Mouse (Mus musculus) embryonic facial prominence, embryonic 15.5 days (tissue): ENCODE results near the gene Kcnq5. TPM values are rescaled to one million over a fixed set of nuclear protein-coding genes. Genes with fewer than 3 reads are reported as not detected.
A peak's percentile ranks its signal among the peaks of the same experiment; 100 is the strongest.

Experiments used
- ATAC-seq: fragments of 200-750 bp; cut with Nextera tagmentation; 2 replicates; pipeline ENCODE4 v1.8.0; 2017; ENCODE audit warnings: low read depth, moderate TSS enrichment; ENCODE audit not compliant: insufficient number of reproducible peaks, low FRiP score, low TSS enrichment
- H3K27ac ChIP-seq: fragments of 300-500 bp; sonication (generic); replicated peaks from 2 replicates; pipeline ENCODE4 v1.5.1; 2015; ENCODE audit warnings: mild to moderate bottlenecking, inconsistent platforms
- H3K27me3 ChIP-seq: fragments of 300-500 bp; sonication (generic); 2 replicates; pipeline ENCODE4 v1.6.1; 2015; ENCODE audit warnings: inconsistent platforms
- H3K36me3 ChIP-seq: fragments of 300-500 bp; sonication (generic); 2 replicates; pipeline ENCODE4 v1.6.1; 2015; ENCODE audit warnings: mild to moderate bottlenecking, inconsistent platforms
- H3K4me1 ChIP-seq: fragments of 300-500 bp; sonication (generic); 2 replicates; pipeline ENCODE4 v1.6.1; 2015; ENCODE audit warnings: inconsistent platforms
- H3K4me2 ChIP-seq: fragments of 300-500 bp; sonication (generic); replicated peaks from 2 replicates; pipeline ENCODE4 v1.6.1; 2015; ENCODE audit warnings: mild to moderate bottlenecking, inconsistent platforms
- H3K4me3 ChIP-seq: fragments of 300-500 bp; sonication (generic); replicated peaks from 2 replicates; pipeline ENCODE4 v1.5.1; 2015; ENCODE audit warnings: mild to moderate bottlenecking, inconsistent platforms
- H3K9ac ChIP-seq: fragments of 300-500 bp; sonication (generic); 2 replicates; pipeline ENCODE4 v1.6.1; 2015; ENCODE audit warnings: inconsistent platforms
- H3K9me3 ChIP-seq: fragments of 300-500 bp; sonication (generic); replicated peaks from 2 replicates; pipeline ENCODE4 v1.6.1; 2016; ENCODE audit warnings: inconsistent platforms
- WGBS: fragments of 180-500 bp; shearing (Covaris S2); methylation state at CpG from one replicate; pipeline ENCODE4 v1.1.7; 2015; 5-methylcytosine and 5-hydroxymethylcytosine counted together
- polyA plus RNA-seq: library from polyadenylated mRNA; unstranded; fragments of >200 nt; fragmentation: Nextera tagmentation; extraction: Ambion mirVana; gene quantifications from 2 replicates; pipeline ENCODE4 v1.2.1, GENCODE M21; 2015

The Kcnq5 gene
- polyA plus RNA-seq: 1.8 and 1.9 TPM in 2 replicates

- peak within 1 kb of the TSS; percentile 28; the same call in 1 of the 2 replicates for H3K27ac ChIP-seq
- H3K27me3 ChIP-seq: no peaks in the 10 kb centered on the region
- peak within 1 kb of the TSS; percentile 87 for H3K4me2 ChIP-seq
- ATAC-seq: peak; percentile 83
- WGBS: under 1% methylated on average over 83 of the region's 89 CpGs
- H3K4me1 ChIP-seq: peaks cover 18% of the 10 kb centered on the region
- H3K9ac ChIP-seq: peak within 1 kb of the TSS; percentile 37
- peak within 1 kb of the TSS; percentile 64 for H3K4me3 ChIP-seq
- no peaks in the 10 kb centered on the region for H3K36me3 ChIP-seq
- no peaks in the 10 kb centered on the region for H3K9me3 ChIP-seq
Measured at GRCm38 (mm10) chr1:21961251-21962082, at the start of gene Kcnq5. Gene Kcnq5 (minus strand): TSS chr1:21961942.

GRCm38 (mm10) chr1:21979755-21980154 lies 18.0 kb upstream of the Kcnq5 start:
- Histone ChIP-seq H3K4me2 (no peak overlapping the region), H3K27me3 (no peaks in the 10 kb centered on the region), H3K4me3 (no peak overlapping the region), H3K9ac (no peak overlapping the region), H3K9me3 (no peaks in the 10 kb centered on the region), H3K36me3 (no peaks in the 10 kb centered on the region), H3K4me1 (no peaks in the 10 kb centered on the region), H3K27ac (no peak overlapping the region)
- ATAC-seq: no peak

- Histone ChIP-seq H3K4me1 (no peaks in the 10 kb centered on the region), H3K9ac (no peak overlapping the region), H3K27me3 (no peaks in the 10 kb centered on the region), H3K36me3 (no peaks in the 10 kb centered on the region), H3K27ac (no peak overlapping the region), H3K9me3 (no peaks in the 10 kb centered on the region), H3K4me2 (no peak overlapping the region), H3K4me3 (no peak overlapping the region)
- no peak for ATAC-seq
- WGBS: 32% methylated on average over 1 of the region's 1 CpGs
Measured at GRCm38 (mm10) chr1:21979292-21979691, 17.6 kb upstream of the Kcnq5 start.

GRCm38 (mm10) chr1:21974040-21974439 lies 12.3 kb upstream of the Kcnq5 start:
- Histone ChIP-seq H3K4me2 (no peak overlapping the region), H3K4me3 (no peak overlapping the region), H3K9ac (no peak overlapping the region), H3K9me3 (no peaks in the 10 kb centered on the region), H3K27ac (no peak overlapping the region), H3K27me3 (no peaks in the 10 kb centered on the region), H3K4me1 (no peaks in the 10 kb centered on the region), H3K36me3 (no peaks in the 10 kb centered on the region)
- 85% methylated on average over 3 of the region's 3 CpGs for WGBS
- no peak for ATAC-seq

GRCm38 (mm10) chr1:21967139-21967538 lies 5.4 kb upstream of the Kcnq5 start:
- WGBS: 68% methylated on average over 3 of the region's 3 CpGs
- no peak for ATAC-seq
- Histone ChIP-seq H3K4me2 (no peak overlapping the region), H3K27ac (no peak overlapping the region), H3K36me3 (no peaks in the 10 kb centered on the region), H3K4me3 (no peak overlapping the region), H3K4me1 (peaks cover 5% of the 10 kb centered on the region; the same call in 1 of the 2 replicates), H3K9me3 (no peaks in the 10 kb centered on the region), H3K9ac (no peak overlapping the region), H3K27me3 (no peaks in the 10 kb centered on the region)

GRCm38 (mm10) chr1:21962896-21963864 lies 1.4 kb upstream of the Kcnq5 start:
- WGBS: 49% methylated on average over 16 of the region's 16 CpGs
- no peak for ATAC-seq
- no peak overlapping the region for H3K4me2 ChIP-seq

GRCm38 (mm10) chr1:21962083-21962471 lies 335 bp upstream of the Kcnq5 start:
- 0% methylated on average over 19 of the region's 19 CpGs for WGBS
- H3K27ac ChIP-seq: no peak overlapping the region
- peak overlapping the region; percentile 37 for H3K9ac ChIP-seq
- H3K4me1 ChIP-seq: peaks cover 18% of the 10 kb centered on the region
- peak; percentile 6; the same call in 1 of the 2 replicates for ATAC-seq
- H3K4me3 ChIP-seq: peak overlapping the region; percentile 64
- H3K4me2 ChIP-seq: peak overlapping the region; percentile 87
- H3K27me3 ChIP-seq: no peaks in the 10 kb centered on the region
- no peaks in the 10 kb centered on the region for H3K9me3 ChIP-seq
- no peaks in the 10 kb centered on the region for H3K36me3 ChIP-seq

More at GRCm38 (mm10) chr1:21962896-21963864, 1.4 kb upstream of the Kcnq5 start:
- H3K4me1 ChIP-seq: peaks cover 18% of the 10 kb centered on the region
- H3K27ac ChIP-seq: no peak overlapping the region
- no peaks in the 10 kb centered on the region for H3K27me3 ChIP-seq
- H3K4me3 ChIP-seq: no peak overlapping the region
- H3K36me3 ChIP-seq: no peaks in the 10 kb centered on the region
- H3K9me3 ChIP-seq: no peaks in the 10 kb centered on the region
- H3K9ac ChIP-seq: no peak overlapping the region

- Histone ChIP-seq H3K4me2 (peak overlapping the region; percentile 87), H3K36me3 (no peaks in the 10 kb centered on the region), H3K27ac (0 out of 2 replicates have a peak overlapping the region, but pooled peaks have one; percentile 25), H3K4me3 (peak overlapping the region; percentile 64), H3K27me3 (no peaks in the 10 kb centered on the region), H3K9ac (peak overlapping the region; percentile 37), H3K9me3 (no peaks in the 10 kb centered on the region), H3K4me1 (peaks cover 18% of the 10 kb centered on the region)
- WGBS: 1% methylated on average over 48 of the region's 48 CpGs
- ATAC-seq: peak; percentile 58
Measured at GRCm38 (mm10) chr1:21960421-21961250, 1.1 kb downstream of the Kcnq5 start.

GRCm38 (mm10) chr1:21959648-21960285 lies 2.0 kb downstream of the Kcnq5 start:
- WGBS: 12% methylated on average over 8 of the region's 8 CpGs
- no peaks in the 10 kb centered on the region for H3K9me3 ChIP-seq
- H3K36me3 ChIP-seq: no peaks in the 10 kb centered on the region
- peak overlapping the region; percentile 64 for H3K4me3 ChIP-seq
- H3K9ac ChIP-seq: no peak overlapping the region
- no peak for ATAC-seq
- peaks cover 18% of the 10 kb centered on the region for H3K4me1 ChIP-seq
- peak overlapping the region; percentile 87 for H3K4me2 ChIP-seq
- no peaks in the 10 kb centered on the region for H3K27me3 ChIP-seq
- H3K27ac ChIP-seq: no peak overlapping the region

GRCm38 (mm10) chr1:21958013-21958412 lies 3.7 kb downstream of the Kcnq5 start:
- Histone ChIP-seq H3K9ac (no peak overlapping the region), H3K9me3 (no peaks in the 10 kb centered on the region), H3K36me3 (no peaks in the 10 kb centered on the region), H3K4me2 (no peak overlapping the region), H3K4me3 (no peak overlapping the region), H3K4me1 (peaks cover 18% of the 10 kb centered on the region), H3K27ac (no peak overlapping the region), H3K27me3 (no peaks in the 10 kb centered on the region)
- no peak for ATAC-seq
- WGBS: 45% methylated on average over 4 of the region's 4 CpGs
